Mouse (Mus musculus) limb, embryonic 15.5 days (tissue): Measurements from ENCODE around the gene Scarb1. TPM values are rescaled to one million over a fixed set of nuclear protein-coding genes. Genes with fewer than 3 reads are reported as not detected.
"Not testable (repeated sequence)": the region's sequence is repeated elsewhere in the genome, so short reads cannot be mapped to it uniquely, and the experiment has no call there.

Experiments used
- ATAC-seq: fragments of 200-750 bp; cut with Nextera tagmentation; 2 replicates; pipeline ENCODE4 v1.8.0; 2017; ENCODE audit warnings: low read depth, moderate TSS enrichment; ENCODE audit not compliant: insufficient number of reproducible peaks, low FRiP score, low TSS enrichment
- H3K27ac ChIP-seq: fragments of 300-500 bp; sonication (generic); 2 replicates; pipeline ENCODE4 v1.5.1; 2015; ENCODE audit warnings: moderate library complexity, mild to moderate bottlenecking, inconsistent platforms
- H3K27me3 ChIP-seq: fragments of 300-500 bp; sonication (generic); 2 replicates; pipeline ENCODE4 v1.6.1; 2015; ENCODE audit warnings: inconsistent platforms
- H3K36me3 ChIP-seq: fragments of 300-500 bp; sonication (generic); 2 replicates; pipeline ENCODE4 v1.6.1; 2015; ENCODE audit warnings: inconsistent platforms
- H3K4me1 ChIP-seq: fragments of 300-500 bp; sonication (generic); 2 replicates; pipeline ENCODE4 v1.6.1; 2015; ENCODE audit warnings: inconsistent platforms
- H3K4me2 ChIP-seq: fragments of 300-500 bp; sonication (generic); 2 replicates; pipeline ENCODE4 v1.6.1; 2015; ENCODE audit warnings: mild to moderate bottlenecking, inconsistent platforms
- H3K4me3 ChIP-seq: fragments of 300-500 bp; sonication (generic); 2 replicates; pipeline ENCODE4 v1.5.1; 2015; ENCODE audit warnings: mild to moderate bottlenecking, inconsistent platforms
- H3K9ac ChIP-seq: fragments of 300-500 bp; sonication (generic); 2 replicates; pipeline ENCODE4 v1.6.1; 2015; ENCODE audit warnings: inconsistent platforms
- H3K9me3 ChIP-seq: fragments of 300-500 bp; sonication (generic); 2 replicates; pipeline ENCODE4 v1.6.1; 2016; ENCODE audit warnings: inconsistent platforms
- WGBS: fragments of 180-500 bp; shearing (Covaris S2); methylation state at CpG from one replicate; pipeline ENCODE4 v1.1.7; 2015; 5-methylcytosine and 5-hydroxymethylcytosine counted together
- polyA plus RNA-seq: library from polyadenylated mRNA; unstranded; fragments of >200 nt; fragmentation: Nextera tagmentation; extraction: Ambion mirVana; gene quantifications from 2 replicates; pipeline ENCODE4 v1.2.1, GENCODE M21; 2015

Gene Scarb1
- polyA plus RNA-seq, result 57.2 and 65.1 TPM in 2 replicates

DNA sequence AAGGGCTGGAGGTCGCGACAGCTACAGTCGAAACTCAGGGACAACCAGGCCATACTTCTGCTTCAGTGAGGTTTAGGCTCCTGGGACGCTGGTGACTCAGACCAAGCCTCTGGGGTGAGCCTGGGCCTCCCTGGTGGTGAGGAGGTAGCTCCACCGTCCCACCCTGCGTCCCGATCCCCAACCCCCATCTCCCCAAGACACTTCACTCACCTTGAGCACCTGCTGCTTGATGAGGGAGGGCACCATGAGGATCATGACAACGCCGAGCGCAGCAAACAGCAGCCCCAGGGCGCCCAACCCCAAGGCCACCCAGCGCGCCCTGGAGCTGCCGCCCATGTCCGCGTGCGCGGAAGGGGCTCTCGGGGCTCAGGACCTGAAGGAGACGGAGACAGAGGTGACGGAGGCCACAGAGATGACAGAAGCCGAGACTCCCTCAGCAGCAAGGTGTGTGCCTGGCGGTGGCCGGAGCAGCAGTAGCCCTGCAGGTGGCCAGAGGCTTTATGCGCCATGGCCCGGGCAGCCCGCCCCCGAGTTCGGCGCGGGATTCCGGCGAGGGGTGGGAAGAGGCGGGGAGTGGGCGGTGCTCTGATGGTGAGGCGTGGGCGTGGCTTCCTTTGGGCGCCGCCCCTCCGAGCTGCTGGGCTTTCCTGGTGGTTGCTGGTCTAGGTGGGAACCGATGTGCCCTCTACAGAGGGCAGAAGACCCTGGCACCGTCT, at the start of gene Scarb1:
Gene Scarb1 (minus strand): TSS at position 548 of the 716 bp plus-strand sequence.
- ATAC-seq, result peak; percentile 81
- peak within 1 kb of the TSS; percentile 50 for H3K9ac ChIP-seq
- peak within 1 kb of the TSS; percentile 74 for H3K4me3 ChIP-seq
- H3K36me3 ChIP-seq, result no peaks in the 10 kb centered on the region
- peak within 1 kb of the TSS; percentile 8; the same call in 1 of the 2 replicates for H3K27ac ChIP-seq
- peak within 1 kb of the TSS; percentile 94 for H3K4me2 ChIP-seq
- no peaks in the 10 kb centered on the region for H3K9me3 ChIP-seq
- H3K4me1 ChIP-seq, result peaks cover 23% of the 10 kb centered on the region
- no peaks in the 10 kb centered on the region for H3K27me3 ChIP-seq
- under 1% methylated on average over 42 of the region's 42 CpGs for WGBS

DNA sequence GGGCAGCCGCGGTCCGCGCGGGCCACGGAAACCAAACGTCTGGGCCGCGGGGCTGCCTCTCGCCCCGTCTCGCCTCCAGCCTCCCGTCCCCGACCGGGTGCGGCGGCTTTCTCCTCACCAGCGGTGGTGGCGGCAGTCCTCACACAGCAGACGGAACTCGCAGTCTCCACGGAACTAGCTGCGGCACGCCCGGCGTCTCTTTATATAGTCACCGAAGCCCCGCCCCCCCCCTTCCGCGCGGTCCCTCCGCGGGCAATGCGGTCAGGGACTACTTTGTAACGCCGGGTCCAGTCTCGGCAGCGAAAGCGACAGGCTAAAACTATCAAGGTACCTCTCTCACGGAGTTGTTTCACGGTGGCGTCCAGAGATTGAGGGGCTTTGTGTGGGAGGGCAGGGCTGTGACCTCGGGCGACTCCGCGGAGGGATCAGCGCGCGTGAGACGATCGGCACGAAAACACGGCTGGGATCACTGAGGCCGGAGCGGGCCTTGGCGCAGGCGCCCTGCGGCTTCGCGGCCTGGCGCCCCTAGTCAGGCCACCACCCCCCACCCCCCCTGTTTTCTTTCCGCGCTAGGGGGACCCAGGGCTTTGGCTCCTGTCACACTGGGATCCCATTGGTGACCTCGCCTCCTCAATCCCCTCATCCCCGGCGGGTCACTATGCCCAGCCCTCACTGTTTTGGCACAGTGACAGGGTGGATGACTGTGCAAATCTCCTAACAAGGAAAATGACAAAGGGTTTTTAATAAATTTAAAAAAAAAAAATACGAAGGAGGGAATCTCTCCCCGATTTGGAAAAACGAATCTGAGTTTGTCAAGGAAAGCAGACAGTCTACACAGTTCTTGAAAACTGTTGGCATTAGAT, 48.9 kb upstream of the Scarb1 start, which contains the start of gene Ubc:
Gene Ubc (minus strand): TSS at position 624 of the 863 bp plus-strand sequence.
- H3K27ac ChIP-seq, result peak within 1 kb of the TSS; percentile 97
- peak within 1 kb of the TSS; percentile 87 for H3K4me2 ChIP-seq
- peaks cover 16% of the 10 kb centered on the region for H3K36me3 ChIP-seq
- no peaks in the 10 kb centered on the region for H3K27me3 ChIP-seq
- peaks cover 33% of the 10 kb centered on the region for H3K4me1 ChIP-seq
- H3K9me3 ChIP-seq, result no peaks in the 10 kb centered on the region
- peak within 1 kb of the TSS; percentile 97 for H3K9ac ChIP-seq
- WGBS, result 1% methylated on average over 69 of the region's 69 CpGs
- peak within 1 kb of the TSS; percentile 78 for H3K4me3 ChIP-seq
- ATAC-seq, result peak; percentile 45

DNA sequence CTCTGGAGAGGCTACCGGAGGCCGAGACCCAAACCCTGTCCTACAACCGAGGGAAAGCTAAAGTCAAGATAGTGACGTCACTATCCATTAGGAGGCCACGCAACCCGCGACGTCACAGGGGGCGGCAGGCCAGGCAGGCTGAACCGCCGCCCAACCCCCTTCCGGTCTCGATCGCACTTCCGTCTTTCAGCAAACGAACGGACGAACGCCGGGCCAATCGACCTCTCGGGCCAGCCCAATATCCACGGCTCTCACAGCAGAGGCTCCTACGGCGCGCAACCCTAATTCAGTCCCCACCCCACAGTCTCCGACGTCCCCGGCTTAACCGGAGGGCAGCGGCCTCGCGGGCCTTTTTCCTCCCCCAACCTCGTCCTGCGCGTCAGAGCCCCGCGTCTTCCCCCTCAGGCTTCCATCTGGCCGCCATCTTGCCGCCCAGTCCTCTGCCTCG, 48.3 kb upstream of the Scarb1 start, which contains the start of gene Gm10382:
Gene Gm10382 (plus strand): TSS at position 192 of the 448 bp plus-strand sequence.
- Histone ChIP-seq H3K4me1 (peaks cover 27% of the 10 kb centered on the region), H3K4me2 (peak within 1 kb of the TSS; percentile 87), H3K36me3 (peaks cover 22% of the 10 kb centered on the region), H3K9me3 (no peaks in the 10 kb centered on the region), H3K4me3 (peak within 1 kb of the TSS; percentile 78), H3K27me3 (no peaks in the 10 kb centered on the region), H3K27ac (peak within 1 kb of the TSS; percentile 93), H3K9ac (peak within 1 kb of the TSS; percentile 97)
- 0 out of 2 replicates have a peak, but pooled peaks have one; percentile 2 for ATAC-seq
- WGBS, result under 1% methylated on average over 41 of the region's 41 CpGs

DNA sequence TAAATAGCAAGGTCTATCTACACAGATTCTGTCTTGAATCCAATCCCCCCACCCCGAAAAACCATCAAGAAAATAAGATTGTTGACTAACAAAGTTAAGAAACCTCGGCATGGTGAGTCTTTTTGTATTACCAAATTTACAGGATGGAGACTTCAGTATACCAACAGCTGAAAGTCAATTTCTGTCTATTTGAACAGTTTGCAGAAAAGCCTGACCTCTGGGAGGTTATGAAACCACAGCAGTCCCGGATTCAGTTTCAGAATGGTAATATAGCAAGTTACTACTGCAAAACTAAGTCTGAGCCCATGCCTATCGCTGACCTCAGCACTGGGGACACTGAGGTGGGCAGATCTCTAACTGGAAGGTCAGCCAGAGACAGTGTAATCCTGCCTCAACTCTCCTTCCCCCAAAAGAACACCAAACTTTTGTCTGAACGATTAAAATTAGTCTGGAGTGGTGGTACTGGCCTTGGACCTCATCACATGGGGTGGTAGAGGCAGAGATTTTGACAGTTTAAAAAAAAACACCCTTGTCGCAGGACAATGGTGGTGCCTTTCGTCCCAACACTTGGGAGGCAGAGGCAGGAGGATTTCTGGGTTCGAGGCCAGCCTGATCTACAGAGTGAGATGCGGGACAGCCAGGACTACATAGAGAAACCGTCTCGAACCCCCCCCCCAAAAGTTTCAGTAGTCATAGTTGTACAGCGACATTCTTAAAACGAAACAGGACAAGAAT, 47.6 kb upstream of the Scarb1 start:
- Histone ChIP-seq H3K36me3 (peaks cover 22% of the 10 kb centered on the region), H3K4me3 (peak overlapping the region; percentile 78), H3K9me3 (no peaks in the 10 kb centered on the region), H3K9ac (peak overlapping the region; percentile 97), H3K4me1 (peaks cover 21% of the 10 kb centered on the region), H3K27ac (peak overlapping the region; percentile 93), H3K27me3 (no peaks in the 10 kb centered on the region), H3K4me2 (peak overlapping the region; percentile 87)
- 23% methylated on average over 13 of the region's 13 CpGs for WGBS
- ATAC-seq, result no peak

DNA sequence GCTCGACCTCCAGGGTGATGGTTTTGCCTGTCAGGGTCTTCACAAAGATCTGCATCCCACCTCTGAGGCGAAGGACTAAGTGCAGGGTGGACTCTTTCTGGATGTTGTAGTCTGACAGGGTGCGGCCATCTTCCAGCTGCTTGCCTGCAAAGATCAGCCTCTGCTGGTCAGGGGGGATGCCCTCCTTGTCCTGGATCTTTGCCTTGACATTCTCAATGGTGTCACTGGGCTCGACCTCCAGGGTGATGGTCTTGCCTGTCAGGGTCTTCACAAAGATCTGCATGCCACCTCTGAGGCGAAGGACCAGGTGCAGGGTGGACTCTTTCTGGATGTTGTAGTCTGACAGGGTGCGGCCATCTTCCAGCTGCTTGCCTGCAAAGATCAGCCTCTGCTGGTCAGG, 46.4 kb upstream of the Scarb1 start:
- WGBS, result 89% methylated on average over 5 of the region's 6 CpGs
- H3K27me3 ChIP-seq, H3K4me2 ChIP-seq, H3K9me3 ChIP-seq, H3K27ac ChIP-seq, ATAC-seq, H3K4me3 ChIP-seq, H3K9ac ChIP-seq: not testable (repeated sequence)
- peaks cover 14% of the 10 kb centered on the region for H3K4me1 ChIP-seq
- H3K36me3 ChIP-seq, result peaks cover 22% of the 10 kb centered on the region

DNA sequence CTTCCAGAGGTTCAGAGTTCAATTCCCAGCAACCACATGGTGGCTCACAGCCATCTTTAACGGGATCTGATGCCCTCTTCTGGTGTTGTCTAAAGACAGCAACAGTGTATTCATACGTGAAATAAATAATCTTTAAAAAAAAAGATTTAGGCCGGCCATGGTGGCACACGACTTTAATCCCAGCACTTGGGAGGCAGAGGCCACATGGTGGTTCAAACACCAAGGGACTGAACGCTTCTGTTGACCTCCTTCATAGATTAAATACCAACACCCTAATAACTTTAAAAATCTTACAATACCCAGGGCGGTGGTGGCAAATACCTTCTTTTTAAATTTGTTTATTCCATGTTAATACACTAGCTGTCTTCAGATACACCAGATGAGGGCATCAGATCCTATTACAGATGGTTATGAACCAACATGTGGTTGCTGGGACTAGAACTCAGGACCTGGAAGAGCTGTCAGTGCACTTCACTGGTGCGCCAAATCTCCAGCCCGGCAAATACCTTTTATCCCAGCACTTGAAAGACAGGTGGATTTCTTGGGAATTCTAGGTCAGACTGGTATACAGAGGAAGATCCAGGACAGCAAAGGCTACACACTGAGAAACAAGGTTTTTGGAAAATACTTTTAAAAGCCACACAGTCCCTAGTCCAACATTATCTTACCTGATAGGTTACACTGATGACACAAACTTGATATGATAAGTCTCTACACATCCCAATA, 44.5 kb upstream of the Scarb1 start:
- Histone ChIP-seq H3K9ac (no peak overlapping the region), H3K4me3 (no peak overlapping the region), H3K27me3 (no peaks in the 10 kb centered on the region), H3K9me3 (no peaks in the 10 kb centered on the region), H3K4me1 (peaks cover 10% of the 10 kb centered on the region), H3K36me3 (peaks cover 22% of the 10 kb centered on the region), H3K4me2 (no peak overlapping the region), H3K27ac (no peak overlapping the region)
- no peak for ATAC-seq
- 74% methylated on average over 8 of the region's 8 CpGs for WGBS

DNA sequence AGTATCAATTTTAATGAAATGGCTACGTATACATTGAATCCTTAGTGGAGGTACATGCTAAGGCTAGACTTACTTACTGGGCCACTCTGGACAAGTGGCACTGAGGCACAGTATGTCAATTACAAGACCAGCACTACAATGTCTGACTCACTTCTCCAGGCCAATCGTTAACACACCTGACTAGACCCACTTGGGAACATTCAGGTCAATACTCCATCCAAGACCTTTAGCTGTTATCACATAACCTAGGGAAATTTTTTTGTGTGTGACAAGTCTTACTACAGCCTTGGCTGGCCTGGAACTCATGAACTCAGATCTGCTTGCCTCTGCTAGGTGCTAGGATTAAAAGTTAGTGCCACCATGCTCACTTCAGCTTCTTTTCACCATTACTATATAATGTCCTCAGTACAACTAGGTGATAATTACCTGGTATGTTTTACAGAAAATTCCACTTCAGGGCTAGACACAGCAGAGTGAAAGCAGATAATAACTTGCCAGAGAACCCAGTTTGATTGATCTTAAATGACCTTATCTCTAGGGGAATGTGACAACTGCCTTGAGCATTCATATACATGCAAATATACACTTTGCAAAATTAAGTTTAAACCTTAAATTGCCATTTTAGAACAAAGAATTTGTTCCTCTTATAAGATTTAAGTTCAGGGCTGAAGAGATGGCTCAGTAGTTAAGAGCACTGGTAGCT, 43.8 kb upstream of the Scarb1 start:
- WGBS, result 85% methylated on average over 2 of the region's 2 CpGs

DNA sequence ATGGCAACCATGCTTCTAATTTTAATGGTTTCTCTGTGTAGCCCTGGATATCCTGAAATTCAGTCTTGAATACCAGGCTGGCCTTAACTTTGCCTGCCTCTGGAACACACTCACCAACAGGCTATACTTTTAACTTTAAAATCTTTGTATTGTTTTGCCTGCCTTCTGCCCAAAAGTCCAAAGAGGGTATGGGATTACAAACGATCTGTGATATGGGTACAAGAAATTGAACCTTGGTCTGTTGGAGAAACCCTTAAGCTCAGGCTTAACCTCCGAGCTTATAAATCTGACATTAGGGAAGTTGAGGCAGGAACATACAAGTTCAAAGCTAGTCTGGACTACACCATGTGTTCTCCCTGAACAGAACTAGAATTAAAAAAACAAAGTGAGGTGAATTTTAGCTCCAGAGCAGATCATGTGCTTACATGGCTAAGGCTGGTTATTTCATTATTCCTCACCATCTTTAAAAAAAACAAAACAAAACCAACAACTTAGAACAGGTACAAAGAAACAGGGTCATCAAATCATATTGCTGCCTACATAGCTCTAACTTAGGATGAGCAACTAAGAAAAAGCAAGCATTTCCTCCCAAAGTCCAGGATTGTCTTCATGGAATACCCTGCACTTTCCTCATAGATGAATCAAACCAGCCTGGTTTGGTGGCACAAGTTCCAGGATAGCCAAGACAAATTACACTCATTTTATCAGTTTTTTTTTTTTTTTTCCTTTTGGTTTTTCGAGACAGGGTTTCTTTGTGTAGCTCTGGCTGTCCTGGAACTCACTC, 42.9 kb upstream of the Scarb1 start:
- no peak overlapping the region for H3K27ac ChIP-seq
- no peak overlapping the region for H3K4me2 ChIP-seq
- no peaks in the 10 kb centered on the region for H3K9me3 ChIP-seq
- peaks cover 22% of the 10 kb centered on the region for H3K36me3 ChIP-seq
- no peaks in the 10 kb centered on the region for H3K27me3 ChIP-seq
- WGBS, result 78% methylated on average over 3 of the region's 3 CpGs
- H3K4me1 ChIP-seq, result peaks cover 10% of the 10 kb centered on the region
- H3K9ac ChIP-seq, result no peak overlapping the region
- H3K4me3 ChIP-seq, result no peak overlapping the region
- no peak for ATAC-seq

More for the DNA sequence above, 43.8 kb upstream of the Scarb1 start:
- no peaks in the 10 kb centered on the region for H3K9me3 ChIP-seq
- peaks cover 22% of the 10 kb centered on the region for H3K36me3 ChIP-seq
- no peak overlapping the region for H3K4me3 ChIP-seq
- no peak overlapping the region for H3K27ac ChIP-seq
- no peaks in the 10 kb centered on the region for H3K27me3 ChIP-seq
- ATAC-seq, result no peak
- no peak overlapping the region for H3K4me2 ChIP-seq
- peaks cover 10% of the 10 kb centered on the region for H3K4me1 ChIP-seq
- no peak overlapping the region for H3K9ac ChIP-seq

DNA sequence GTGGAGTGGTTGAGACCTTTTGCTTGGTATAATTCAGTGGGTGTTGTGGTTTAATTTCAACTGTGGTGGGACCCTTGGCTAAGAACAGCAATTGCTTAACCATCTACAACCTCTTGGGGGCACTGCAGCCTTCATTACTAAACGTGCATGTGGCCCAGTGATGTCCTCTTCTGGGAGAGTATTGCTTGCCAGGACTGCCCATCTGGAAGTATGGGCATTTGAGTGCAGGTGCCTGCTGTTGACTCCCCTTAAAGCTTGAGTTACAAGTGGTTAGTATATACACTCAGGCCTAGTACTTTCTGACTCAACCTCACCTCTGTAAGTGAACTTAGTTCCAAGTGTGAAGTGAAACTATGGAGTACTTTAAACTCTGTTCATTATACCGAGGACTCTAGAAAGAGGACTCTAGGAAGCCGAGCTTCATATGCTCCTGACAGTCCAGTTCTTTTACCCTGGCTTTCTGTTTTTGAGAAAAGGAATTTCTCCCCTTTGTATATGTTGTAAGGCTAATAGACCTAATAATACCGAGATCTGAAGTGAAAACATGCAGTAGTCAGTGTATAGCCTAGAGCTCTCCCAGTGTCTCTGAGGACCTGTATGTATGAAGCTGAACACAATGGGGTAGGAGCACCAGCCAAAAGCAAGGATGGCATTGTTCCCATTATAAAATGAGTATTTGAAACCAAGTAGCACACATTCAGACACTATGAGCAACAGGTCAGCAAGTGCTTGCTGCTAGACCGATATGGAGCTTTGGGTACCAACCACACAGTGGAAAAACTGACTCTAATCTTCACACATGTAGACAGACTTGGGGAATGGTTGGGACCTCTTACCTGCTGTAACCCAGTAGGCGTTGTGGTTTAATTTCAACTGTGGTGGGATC, 42.0 kb upstream of the Scarb1 start:
- ATAC-seq, result no peak
- Histone ChIP-seq H3K9ac (no peak overlapping the region), H3K27ac (peak overlapping the region; percentile 0; the same call in 1 of the 2 replicates), H3K4me3 (no peak overlapping the region), H3K4me1 (peaks cover 5% of the 10 kb centered on the region; the same call in 1 of the 2 replicates), H3K27me3 (no peaks in the 10 kb centered on the region), H3K4me2 (no peak overlapping the region), H3K9me3 (no peaks in the 10 kb centered on the region), H3K36me3 (peaks cover 18% of the 10 kb centered on the region)
- 47% methylated on average over 6 of the region's 6 CpGs for WGBS
